Mouse (Mus musculus): ENCODE measurements around the gene 1110004F10Rik. TPM values are rescaled to one million over a fixed set of nuclear protein-coding genes. Genes with fewer than 3 reads are reported as not detected.

Gene 1110004F10Rik
- polyA plus RNA-seq, 1 experiment from 2014 or later: 251 TPM

GRCm38 (mm10) chr7:116123597-116123985 is 84.4 kb downstream of the 1110004F10Rik start:
- ATAC-seq (replicated peaks; ENCODE audit: low FRiP score, low read depth): no peak
- Histone ChIP-seq H3K4me3 (replicated peaks; ENCODE audit: low read depth, low read length) (no peak overlapping the region), H3K9ac (ENCODE audit: low read depth, low read length) (no peak overlapping the region), H3K9me3 (replicated peaks; ENCODE audit: low read length) (no peaks in the 10 kb centered on the region), H3K36me3 (ENCODE audit: insufficient read depth, low read length) (0 out of 2 replicates have a peak, but pooled peaks cover 7% of the 10 kb centered on the region), H3K4me1 (replicated peaks; ENCODE audit: insufficient read depth, low read length) (no peaks in the 10 kb centered on the region), H3K4me2 (ENCODE audit: low read length) (no peak overlapping the region), H3K27ac (no peak overlapping the region), H3K27me3 (ENCODE audit: insufficient read depth, low read length) (no peaks in the 10 kb centered on the region)
- TF ChIP-seq CTCF (IDR thresholded peaks at IDR 0.05; ENCODE audit: low read depth): no peak
- no peak for DNase-seq (ENCODE audit: low spot score)
- 78% methylated on average over 2 of the region's 2 CpGs for WGBS

GRCm38 (mm10) chr7:116124057-116124456 is 84.9 kb downstream of the 1110004F10Rik start:
- 80% methylated on average over 12 of the region's 12 CpGs for WGBS
- no peaks in the 10 kb centered on the region for H3K27me3 ChIP-seq (ENCODE audit: insufficient read depth, low read length)
- H3K4me3 ChIP-seq (replicated peaks; ENCODE audit: low read depth, low read length): no peak overlapping the region
- TF ChIP-seq CTCF (IDR thresholded peaks at IDR 0.05; ENCODE audit: low read depth): no peak
- H3K36me3 ChIP-seq (ENCODE audit: insufficient read depth, low read length): 0 out of 2 replicates have a peak, but pooled peaks cover 7% of the 10 kb centered on the region
- H3K27ac ChIP-seq: no peak overlapping the region
- no peaks in the 10 kb centered on the region for H3K4me1 ChIP-seq (replicated peaks; ENCODE audit: insufficient read depth, low read length)
- DNase-seq (ENCODE audit: low spot score) (no peak), ATAC-seq (replicated peaks; ENCODE audit: low FRiP score, low read depth) (no peak)
- H3K9me3 ChIP-seq (replicated peaks; ENCODE audit: low read length): no peaks in the 10 kb centered on the region
- H3K4me2 ChIP-seq (ENCODE audit: low read length): no peak overlapping the region
- no peak overlapping the region for H3K9ac ChIP-seq (ENCODE audit: low read depth, low read length)

- Histone ChIP-seq H3K9me3 (replicated peaks; ENCODE audit: low read length) (no peaks in the 10 kb centered on the region), H3K27ac (no peak overlapping the region), H3K36me3 (ENCODE audit: insufficient read depth, low read length) (0 out of 2 replicates have a peak, but pooled peaks cover 7% of the 10 kb centered on the region), H3K4me3 (replicated peaks; ENCODE audit: low read depth, low read length) (no peak overlapping the region), H3K27me3 (ENCODE audit: insufficient read depth, low read length) (no peaks in the 10 kb centered on the region), H3K4me1 (replicated peaks; ENCODE audit: insufficient read depth, low read length) (no peaks in the 10 kb centered on the region), H3K4me2 (ENCODE audit: low read length) (no peak overlapping the region), H3K9ac (ENCODE audit: low read depth, low read length) (no peak overlapping the region)
- no peak for ATAC-seq (replicated peaks; ENCODE audit: low FRiP score, low read depth)
- no peak for TF ChIP-seq CTCF (IDR thresholded peaks at IDR 0.05; ENCODE audit: low read depth)
- DNase-seq (ENCODE audit: low spot score): no peak
- WGBS: 55% methylated on average over 7 of the region's 7 CpGs
Measured at GRCm38 (mm10) chr7:116125671-116126070, 86.5 kb downstream of the 1110004F10Rik start.

- Histone ChIP-seq H3K27ac (no peak overlapping the region), H3K4me3 (replicated peaks; ENCODE audit: low read depth, low read length) (no peak overlapping the region), H3K9me3 (replicated peaks; ENCODE audit: low read length) (no peaks in the 10 kb centered on the region), H3K36me3 (ENCODE audit: insufficient read depth, low read length) (0 out of 2 replicates have a peak, but pooled peaks cover 7% of the 10 kb centered on the region), H3K4me1 (replicated peaks; ENCODE audit: insufficient read depth, low read length) (no peaks in the 10 kb centered on the region), H3K4me2 (ENCODE audit: low read length) (no peak overlapping the region), H3K27me3 (ENCODE audit: insufficient read depth, low read length) (no peaks in the 10 kb centered on the region), H3K9ac (ENCODE audit: low read depth, low read length) (no peak overlapping the region)
- TF ChIP-seq CTCF (IDR thresholded peaks at IDR 0.05; ENCODE audit: low read depth): no peak
- WGBS: 72% methylated on average over 2 of the region's 2 CpGs
- no peak for ATAC-seq (replicated peaks; ENCODE audit: low FRiP score, low read depth)
- no peak for DNase-seq (ENCODE audit: low spot score)
Measured at GRCm38 (mm10) chr7:116127052-116127451, 87.9 kb downstream of the 1110004F10Rik start.

- H3K27ac ChIP-seq: no peak overlapping the region
- no peak overlapping the region for H3K9ac ChIP-seq (ENCODE audit: low read depth, low read length)
- H3K4me1 ChIP-seq (replicated peaks; ENCODE audit: insufficient read depth, low read length): no peaks in the 10 kb centered on the region
- 93% methylated on average over 8 of the region's 8 CpGs for WGBS
- no peak for TF ChIP-seq CTCF (IDR thresholded peaks at IDR 0.05; ENCODE audit: low read depth)
- 0 out of 2 replicates have a peak, but pooled peaks cover 7% of the 10 kb centered on the region for H3K36me3 ChIP-seq (ENCODE audit: insufficient read depth, low read length)
- H3K9me3 ChIP-seq (replicated peaks; ENCODE audit: low read length): no peaks in the 10 kb centered on the region
- H3K4me3 ChIP-seq (replicated peaks; ENCODE audit: low read depth, low read length): no peak overlapping the region
- DNase-seq (ENCODE audit: low spot score) (no peak), ATAC-seq (replicated peaks; ENCODE audit: low FRiP score, low read depth) (no peak)
- no peak overlapping the region for H3K4me2 ChIP-seq (ENCODE audit: low read length)
- H3K27me3 ChIP-seq (ENCODE audit: insufficient read depth, low read length): no peaks in the 10 kb centered on the region
Measured at GRCm38 (mm10) chr7:116128286-116128685, 89.1 kb downstream of the 1110004F10Rik start.

- 58% methylated on average over 10 of the region's 10 CpGs for WGBS
Measured at GRCm38 (mm10) chr7:116129374-116129773, 90.2 kb downstream of the 1110004F10Rik start.

GRCm38 (mm10) chr7:116131390-116131789 is 92.2 kb downstream of the 1110004F10Rik start:
- H3K4me1 ChIP-seq (replicated peaks; ENCODE audit: insufficient read depth, low read length): no peaks in the 10 kb centered on the region
- no peak overlapping the region for H3K4me2 ChIP-seq (ENCODE audit: low read length)
- no peaks in the 10 kb centered on the region for H3K27me3 ChIP-seq (ENCODE audit: insufficient read depth, low read length)
- 30% methylated on average over 4 of the region's 4 CpGs for WGBS
- H3K4me3 ChIP-seq (replicated peaks; ENCODE audit: low read depth, low read length): no peak overlapping the region
- no peaks in the 10 kb centered on the region for H3K36me3 ChIP-seq (ENCODE audit: insufficient read depth, low read length)
- H3K9me3 ChIP-seq (replicated peaks; ENCODE audit: low read length): no peaks in the 10 kb centered on the region
- TF ChIP-seq CTCF (IDR thresholded peaks at IDR 0.05; ENCODE audit: low read depth): peak; percentile 39; the same call in 1 of the 2 replicates
- DNase-seq (ENCODE audit: low spot score) (peak; percentile 33), ATAC-seq (replicated peaks; ENCODE audit: low FRiP score, low read depth) (no peak)
- no peak overlapping the region for H3K9ac ChIP-seq (ENCODE audit: low read depth, low read length)
- H3K27ac ChIP-seq: no peak overlapping the region

More at GRCm38 (mm10) chr7:116129374-116129773, 90.2 kb downstream of the 1110004F10Rik start:
- DNase-seq (ENCODE audit: low spot score) (no peak), ATAC-seq (replicated peaks; ENCODE audit: low FRiP score, low read depth) (no peak)
- no peak overlapping the region for H3K4me3 ChIP-seq (replicated peaks; ENCODE audit: low read depth, low read length)
- no peak overlapping the region for H3K27ac ChIP-seq
- H3K9ac ChIP-seq (ENCODE audit: low read depth, low read length): no peak overlapping the region
- no peaks in the 10 kb centered on the region for H3K4me1 ChIP-seq (replicated peaks; ENCODE audit: insufficient read depth, low read length)
- no peaks in the 10 kb centered on the region for H3K27me3 ChIP-seq (ENCODE audit: insufficient read depth, low read length)
- H3K36me3 ChIP-seq (ENCODE audit: insufficient read depth, low read length): 0 out of 2 replicates have a peak, but pooled peaks cover 6% of the 10 kb centered on the region
- no peak for TF ChIP-seq CTCF (IDR thresholded peaks at IDR 0.05; ENCODE audit: low read depth)
- no peaks in the 10 kb centered on the region for H3K9me3 ChIP-seq (replicated peaks; ENCODE audit: low read length)
- no peak overlapping the region for H3K4me2 ChIP-seq (ENCODE audit: low read length)
